Mouse (Mus musculus) kidney, embryonic 15.5 days (tissue): ENCODE data around the gene Cdkn2d. TPM values are rescaled to one million over a fixed set of nuclear protein-coding genes. Genes with fewer than 3 reads are reported as not detected.

Experiments used
- ATAC-seq: fragments of 200-750 bp; cut with Nextera tagmentation; replicated peaks from 2 replicates; pipeline ENCODE4 v1.8.0; 2017; ENCODE audit warnings: moderate TSS enrichment; ENCODE audit not compliant: low FRiP score
- H3K27ac ChIP-seq: fragments of 300-500 bp; sonication (generic); 2 replicates; pipeline ENCODE4 v1.5.1; 2015; ENCODE audit warnings: mild to moderate bottlenecking, inconsistent platforms
- H3K27me3 ChIP-seq: fragments of 300-500 bp; sonication (generic); 2 replicates; pipeline ENCODE4 v1.6.1; 2015; ENCODE audit warnings: inconsistent platforms
- H3K36me3 ChIP-seq: fragments of 300-500 bp; sonication (generic); 2 replicates; pipeline ENCODE4 v1.6.1; 2015; ENCODE audit warnings: inconsistent platforms
- H3K4me1 ChIP-seq: fragments of 300-500 bp; sonication (generic); 2 replicates; pipeline ENCODE4 v1.6.1; 2015; ENCODE audit warnings: inconsistent platforms
- H3K4me2 ChIP-seq: fragments of 300-500 bp; sonication (generic); 2 replicates; pipeline ENCODE4 v1.6.1; 2015; ENCODE audit warnings: moderate library complexity, mild to moderate bottlenecking, inconsistent platforms
- H3K4me3 ChIP-seq: fragments of 300-500 bp; sonication (generic); replicated peaks from 2 replicates; pipeline ENCODE4 v1.5.1; 2015; ENCODE audit warnings: mild to moderate bottlenecking, inconsistent platforms
- H3K9ac ChIP-seq: fragments of 300-500 bp; sonication (generic); 2 replicates; pipeline ENCODE4 v1.6.1; 2015; ENCODE audit warnings: mild to moderate bottlenecking, inconsistent platforms
- H3K9me3 ChIP-seq: fragments of 300-500 bp; sonication (generic); replicated peaks from 2 replicates; pipeline ENCODE4 v1.6.1; 2016; ENCODE audit warnings: inconsistent platforms
- WGBS: fragments of 180-500 bp; shearing (Covaris S2); methylation state at CpG from one replicate; pipeline ENCODE4 v1.1.7; 2015; ENCODE audit warnings: mixed read lengths; 5-methylcytosine and 5-hydroxymethylcytosine counted together
- polyA plus RNA-seq: library from polyadenylated mRNA; unstranded; fragments of >200 nt; fragmentation: Nextera tagmentation; extraction: Ambion mirVana; gene quantifications from 2 replicates; pipeline ENCODE4 v1.2.1, GENCODE M21; 2015

Gene Cdkn2d
- polyA plus RNA-seq, 1 experiment from 2014 or later, result 51.2 TPM

DNA sequence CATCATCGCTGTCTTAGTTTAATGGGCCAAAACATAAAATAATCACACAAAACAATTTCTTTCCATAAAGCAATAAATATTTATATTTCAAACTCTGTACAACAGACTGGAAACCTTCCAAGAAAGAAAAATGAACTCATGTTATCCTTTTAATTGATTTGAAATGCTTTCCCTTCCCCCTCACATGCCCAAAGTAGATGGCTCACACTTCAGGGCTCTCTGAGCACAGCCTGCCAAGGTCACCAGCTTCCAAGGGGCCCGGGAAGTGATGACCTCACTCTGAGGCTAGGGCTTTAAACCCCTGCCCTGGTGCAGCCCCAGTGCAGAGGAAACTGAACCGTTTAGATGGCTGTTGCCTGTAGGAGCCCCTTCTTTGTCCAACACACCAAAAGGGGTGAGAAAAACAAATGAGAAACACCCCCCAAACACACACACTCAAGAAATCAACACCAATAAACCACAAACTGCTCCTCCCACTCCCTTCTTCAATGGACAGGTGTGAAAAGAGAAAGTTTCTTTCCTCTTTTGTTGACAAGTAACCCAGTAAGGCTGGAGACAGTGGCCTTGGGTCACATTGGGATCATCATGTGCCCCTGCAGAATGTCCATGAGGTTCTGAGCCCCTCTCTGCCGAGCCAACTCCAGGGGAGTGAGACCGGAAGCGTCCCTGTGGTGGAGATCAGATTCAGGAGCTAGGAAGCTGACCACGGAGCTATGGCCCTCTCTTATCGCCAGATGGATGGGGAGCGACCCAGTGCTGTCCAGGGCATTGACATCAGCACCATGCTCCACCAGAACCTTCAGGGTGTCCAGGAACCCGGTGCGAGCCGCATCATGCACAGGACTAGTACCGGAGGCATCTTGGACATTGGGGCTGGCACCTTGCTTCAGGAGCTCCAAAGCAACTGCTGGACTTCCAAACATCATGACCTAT, 2.5 kb downstream of the Cdkn2d start:
- WGBS, result 69% methylated on average over 13 of the region's 13 CpGs
- H3K4me2 ChIP-seq, result peak overlapping the region; percentile 75

GRCm38 (mm10) chr9:21287571-21288402, 3.4 kb downstream of the Cdkn2d start, which contains the start of gene Kri1:
Gene Kri1 (minus strand): TSS chr9:21287969.
- Histone ChIP-seq H3K9me3 (no peaks in the 10 kb centered on the region), H3K4me3 (peak within 1 kb of the TSS; percentile 60), H3K27ac (peak within 1 kb of the TSS; percentile 87), H3K4me1 (peaks cover 37% of the 10 kb centered on the region), H3K36me3 (peaks cover 26% of the 10 kb centered on the region), H3K27me3 (no peaks in the 10 kb centered on the region), H3K4me2 (peak within 1 kb of the TSS; percentile 75), H3K9ac (peak within 1 kb of the TSS; percentile 64)
- under 1% methylated on average over 59 of the region's 59 CpGs for WGBS
- ATAC-seq, result peak; percentile 72

More for the DNA sequence above, 2.5 kb downstream of the Cdkn2d start:
- Histone ChIP-seq H3K4me3 (peak overlapping the region; percentile 60), H3K9me3 (no peaks in the 10 kb centered on the region), H3K27me3 (no peaks in the 10 kb centered on the region), H3K9ac (peak overlapping the region; percentile 29), H3K27ac (peak overlapping the region; percentile 87), H3K36me3 (peaks cover 22% of the 10 kb centered on the region), H3K4me1 (peaks cover 37% of the 10 kb centered on the region)
- ATAC-seq, result no peak

DNA sequence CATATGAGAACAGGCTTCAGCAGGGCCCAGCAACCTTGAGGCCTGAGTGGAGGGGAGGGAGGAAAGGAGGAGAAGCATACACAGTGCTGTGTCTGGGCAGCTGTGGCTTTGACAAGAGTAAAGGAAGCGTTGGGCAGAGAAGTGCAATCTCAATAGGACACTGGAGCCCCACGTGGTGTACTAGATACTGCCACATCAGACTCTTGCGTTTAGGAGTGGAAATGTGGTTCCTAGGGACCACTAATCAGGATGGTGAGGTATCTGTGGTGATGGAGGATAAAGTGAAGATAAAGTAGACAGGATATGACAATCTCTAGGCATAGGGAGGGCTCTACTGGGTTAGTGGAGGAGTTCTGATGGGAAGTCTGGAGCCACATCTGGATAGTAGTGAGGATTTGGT, 4.5 kb downstream of the Cdkn2d start:
- 62% methylated on average over 3 of the region's 3 CpGs for WGBS
- peak overlapping the region; percentile 60 for H3K4me3 ChIP-seq

DNA sequence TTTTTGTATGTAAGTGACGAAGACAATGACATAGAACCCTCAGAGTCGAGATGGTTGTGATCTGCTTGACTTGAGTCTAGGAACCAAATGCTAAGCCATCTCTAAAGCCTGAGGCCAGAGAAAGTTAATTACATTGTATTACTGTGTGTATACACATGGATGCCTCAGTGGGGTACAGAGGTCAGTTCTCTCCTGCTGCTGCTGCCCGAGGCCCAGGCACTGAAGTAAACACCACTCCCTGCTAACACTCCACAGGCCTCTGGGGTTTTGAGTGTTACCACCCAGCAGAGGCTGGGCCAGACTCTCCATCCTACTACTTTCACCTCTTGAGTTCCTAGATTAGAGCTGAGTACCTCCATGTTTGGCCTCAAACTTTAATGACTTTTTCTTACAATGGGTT, 7.2 kb downstream of the Cdkn2d start:
- no peak overlapping the region for H3K4me3 ChIP-seq
- H3K9me3 ChIP-seq, result no peaks in the 10 kb centered on the region
- peaks cover 21% of the 10 kb centered on the region for H3K4me1 ChIP-seq
- 80% methylated on average over 3 of the region's 3 CpGs for WGBS
- no peak overlapping the region for H3K4me2 ChIP-seq
- H3K36me3 ChIP-seq, result peaks cover 64% of the 10 kb centered on the region
- ATAC-seq, result no peak
- no peaks in the 10 kb centered on the region for H3K27me3 ChIP-seq
- H3K9ac ChIP-seq, result no peak overlapping the region
- H3K27ac ChIP-seq, result no peak overlapping the region

More for the DNA sequence above, 4.5 kb downstream of the Cdkn2d start:
- peaks cover 37% of the 10 kb centered on the region for H3K4me1 ChIP-seq
- ATAC-seq, result no peak
- no peaks in the 10 kb centered on the region for H3K9me3 ChIP-seq
- peaks cover 37% of the 10 kb centered on the region for H3K36me3 ChIP-seq
- no peak overlapping the region for H3K27ac ChIP-seq
- H3K27me3 ChIP-seq, result no peaks in the 10 kb centered on the region
- H3K9ac ChIP-seq, result peak overlapping the region; percentile 64
- peak overlapping the region; percentile 75 for H3K4me2 ChIP-seq

GRCm38 (mm10) chr9:21283591-21283990, 7.6 kb downstream of the Cdkn2d start:
- Histone ChIP-seq H3K27me3 (no peaks in the 10 kb centered on the region), H3K9me3 (no peaks in the 10 kb centered on the region), H3K4me1 (peaks cover 17% of the 10 kb centered on the region), H3K4me2 (no peak overlapping the region), H3K4me3 (no peak overlapping the region), H3K27ac (no peak overlapping the region), H3K9ac (no peak overlapping the region), H3K36me3 (peaks cover 68% of the 10 kb centered on the region)
- no peak for ATAC-seq
- 95% methylated on average over 5 of the region's 5 CpGs for WGBS

- Histone ChIP-seq H3K4me3 (no peak overlapping the region), H3K27ac (no peak overlapping the region), H3K4me2 (no peak overlapping the region), H3K4me1 (no peaks in the 10 kb centered on the region), H3K27me3 (no peaks in the 10 kb centered on the region), H3K9me3 (no peaks in the 10 kb centered on the region), H3K9ac (no peak overlapping the region), H3K36me3 (peaks cover 98% of the 10 kb centered on the region)
- 96% methylated on average over 5 of the region's 5 CpGs for WGBS
- ATAC-seq, result no peak
These were observed 13.4 kb downstream of the Cdkn2d start for GRCm38 (mm10) chr9:21277776-21278175.

- H3K9ac ChIP-seq, result no peak overlapping the region
- H3K4me3 ChIP-seq, result no peak overlapping the region
- no peak overlapping the region for H3K4me2 ChIP-seq
- ATAC-seq, result no peak
- H3K36me3 ChIP-seq, result peaks cover 98% of the 10 kb centered on the region
- no peak overlapping the region for H3K27ac ChIP-seq
- H3K9me3 ChIP-seq, result no peaks in the 10 kb centered on the region
- 88% methylated on average over 8 of the region's 8 CpGs for WGBS
- H3K4me1 ChIP-seq, result no peaks in the 10 kb centered on the region
- no peaks in the 10 kb centered on the region for H3K27me3 ChIP-seq
These were observed 14.9 kb downstream of the Cdkn2d start for GRCm38 (mm10) chr9:21276307-21276706.

- no peak for ATAC-seq
- H3K27me3 ChIP-seq, result no peaks in the 10 kb centered on the region
- no peaks in the 10 kb centered on the region for H3K4me1 ChIP-seq
- H3K4me3 ChIP-seq, result no peak overlapping the region
- no peaks in the 10 kb centered on the region for H3K9me3 ChIP-seq
- no peak overlapping the region for H3K9ac ChIP-seq
- 87% methylated on average over 12 of the region's 12 CpGs for WGBS
- no peak overlapping the region for H3K27ac ChIP-seq
- H3K4me2 ChIP-seq, result no peak overlapping the region
- H3K36me3 ChIP-seq, result peaks cover 98% of the 10 kb centered on the region
These were observed 15.5 kb downstream of the Cdkn2d start for GRCm38 (mm10) chr9:21275727-21276126.

DNA sequence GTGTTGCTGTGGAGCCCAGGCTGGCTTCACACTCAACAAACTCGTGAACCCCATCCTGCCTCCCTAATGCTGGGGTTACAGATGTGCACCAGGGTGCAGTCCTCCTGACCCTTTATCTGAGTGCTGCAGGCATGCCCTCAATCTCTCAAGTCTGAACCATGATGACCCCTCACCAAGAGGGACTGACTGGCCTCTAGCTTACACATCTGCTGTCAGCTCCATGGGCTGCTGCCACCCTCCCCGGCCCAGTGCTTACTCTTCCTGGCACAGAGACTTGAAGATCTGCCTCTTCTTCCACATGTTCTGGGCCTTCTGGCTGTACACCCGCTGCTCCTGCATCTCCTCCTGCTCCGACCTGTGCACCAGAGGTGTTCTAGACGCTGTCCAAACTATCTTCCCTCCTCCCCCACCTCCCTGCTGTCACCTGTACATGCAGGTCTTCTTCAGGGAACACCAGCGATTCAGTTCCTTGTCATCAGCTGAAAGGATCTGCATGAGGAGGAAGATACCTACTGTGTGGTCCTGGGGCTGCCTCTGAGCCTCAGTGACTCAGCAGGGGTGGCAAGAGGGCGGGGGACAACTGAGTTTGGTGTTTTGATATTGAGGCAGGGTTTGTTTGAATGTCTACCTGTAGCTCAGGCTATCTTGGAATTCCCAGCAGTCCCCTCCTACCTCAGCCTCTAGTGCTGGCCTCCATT, 16.0 kb downstream of the Cdkn2d start:
- no peak overlapping the region for H3K27ac ChIP-seq
- H3K36me3 ChIP-seq, result peaks cover 99% of the 10 kb centered on the region
- H3K4me3 ChIP-seq, result no peak overlapping the region
- no peak overlapping the region for H3K9ac ChIP-seq
- H3K9me3 ChIP-seq, result no peaks in the 10 kb centered on the region
- H3K27me3 ChIP-seq, result no peaks in the 10 kb centered on the region
- 80% methylated on average over 7 of the region's 7 CpGs for WGBS
- H3K4me1 ChIP-seq, result no peaks in the 10 kb centered on the region
- no peak for ATAC-seq
- H3K4me2 ChIP-seq, result no peak overlapping the region

GRCm38 (mm10) chr9:21274336-21274735, 16.9 kb downstream of the Cdkn2d start:
- no peaks in the 10 kb centered on the region for H3K9me3 ChIP-seq
- no peaks in the 10 kb centered on the region for H3K27me3 ChIP-seq
- peaks cover 97% of the 10 kb centered on the region for H3K36me3 ChIP-seq
- no peak overlapping the region for H3K4me3 ChIP-seq
- no peak overlapping the region for H3K27ac ChIP-seq
- WGBS, result 89% methylated on average over 3 of the region's 3 CpGs
- no peaks in the 10 kb centered on the region for H3K4me1 ChIP-seq
- no peak overlapping the region for H3K4me2 ChIP-seq
- ATAC-seq, result no peak
- H3K9ac ChIP-seq, result no peak overlapping the region

DNA sequence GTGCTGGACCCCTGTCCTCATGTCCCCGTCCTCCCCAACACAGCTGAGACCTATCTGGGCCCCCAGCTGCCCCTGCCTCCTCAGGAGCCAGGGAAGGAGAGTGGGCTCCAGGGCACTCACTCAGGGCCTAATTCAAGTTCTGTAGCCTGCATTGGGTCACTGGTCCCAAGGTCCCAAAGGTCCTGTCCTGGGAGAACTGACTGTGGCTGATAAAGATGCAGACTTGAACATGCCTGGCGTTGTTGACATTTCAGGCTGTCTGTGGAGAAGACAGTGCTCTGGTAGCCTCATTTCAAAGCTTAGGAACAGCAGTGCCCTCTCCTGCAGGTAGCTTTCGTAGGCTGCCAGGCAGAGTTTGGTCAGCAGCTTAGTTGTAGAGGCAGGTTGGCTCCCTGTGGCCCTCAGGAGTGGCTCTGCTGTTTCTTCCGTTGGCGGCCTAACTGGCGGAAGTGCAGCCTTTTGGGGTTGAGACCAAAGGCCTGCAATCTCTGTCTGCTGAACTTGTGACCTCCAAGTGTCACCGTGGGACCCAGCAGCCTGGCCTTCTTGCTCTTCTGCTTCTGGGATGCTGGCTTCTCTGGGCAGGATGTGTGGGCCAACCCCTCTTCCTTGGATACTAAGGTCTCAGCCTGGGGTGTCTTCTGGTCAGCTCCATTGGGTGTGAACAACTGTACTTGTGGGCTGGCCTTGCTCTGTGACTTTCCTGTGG, 17.5 kb downstream of the Cdkn2d start:
- Histone ChIP-seq H3K27me3 (no peaks in the 10 kb centered on the region), H3K4me2 (no peak overlapping the region), H3K36me3 (peaks cover 97% of the 10 kb centered on the region), H3K9ac (no peak overlapping the region), H3K27ac (no peak overlapping the region), H3K9me3 (no peaks in the 10 kb centered on the region), H3K4me1 (no peaks in the 10 kb centered on the region), H3K4me3 (no peak overlapping the region)
- ATAC-seq, result no peak
- 81% methylated on average over 7 of the region's 7 CpGs for WGBS
